Mouse (Mus musculus) ES-E14 (cell line): ENCODE data around the gene Gm21985. TPM values are rescaled to one million over a fixed set of nuclear protein-coding genes. Genes with fewer than 3 reads are reported as not detected.

ENCODE experiments used
- DNase-seq: peaks from one replicate; pipeline ENCODE4 v3.0.0-alpha.2; 2013; ENCODE audit warnings: low read depth, low spot score
- H3K27ac ChIP-seq: 2 replicates; pipeline ENCODE4 v1.5.1; 2012; ENCODE audit warnings: low read depth, mild to moderate bottlenecking, low read length, moderate library complexity, mixed read lengths; ENCODE audit not compliant: poor library complexity, insufficient read depth, severe bottlenecking
- H3K36me3 ChIP-seq: 2 replicates; pipeline ENCODE4 v1.6.1; 2012; ENCODE audit warnings: mild to moderate bottlenecking, low read length, moderate library complexity, mixed read lengths; ENCODE audit not compliant: control insufficient read depth, poor library complexity, insufficient read depth, severe bottlenecking
- H3K4me1 ChIP-seq, 2 experiments: fragments of 150-350 bp in 1 of 2; sonication (generic) in 1 of 2; 2 replicates each; pipeline ENCODE4 v1.6.1; 2012; ENCODE audit warnings: low read length in 2 of 2, mild to moderate bottlenecking in 1 of 2, mixed read lengths in 1 of 2; ENCODE audit not compliant: control insufficient read depth in 2 of 2, insufficient read depth in 2 of 2, poor library complexity in 1 of 2
- H3K4me3 ChIP-seq, 2 experiments: fragments of 150-350 bp in 1 of 2; sonication (generic) in 1 of 2; 2 replicates each; pipeline ENCODE4 v1.5.1; 2012; ENCODE audit warnings: low read length in 2 of 2, low read depth in 1 of 2, mild to moderate bottlenecking in 1 of 2, mixed read lengths in 1 of 2; ENCODE audit not compliant: insufficient read depth in 1 of 2, poor library complexity in 1 of 2, severe bottlenecking in 1 of 2
- H3K9ac ChIP-seq: 2 replicates; pipeline ENCODE4 v1.6.1; 2012; ENCODE audit warnings: low read depth, mild to moderate bottlenecking, low read length, mixed read lengths; ENCODE audit not compliant: poor library complexity, insufficient read depth, severe bottlenecking
- H3K9me3 ChIP-seq: fragments of 150-350 bp; sonication (generic); 2 replicates; pipeline ENCODE4 v1.6.1; 2012; ENCODE audit warnings: low read depth, mild to moderate bottlenecking, low read length; ENCODE audit not compliant: control insufficient read depth, insufficient read depth
- CHD2 ChIP-seq: IDR thresholded peaks from 2 replicates; pipeline ENCODE4 v1.6.1; 2014; ENCODE audit warnings: mild to moderate bottlenecking, low read depth, low read length, inconsistent platforms
- HCFC1 ChIP-seq: IDR thresholded peaks from 2 replicates; pipeline ENCODE4 v1.6.1; 2012; ENCODE audit warnings: low read length, inconsistent platforms, borderline replicate concordance; ENCODE audit not compliant: insufficient read depth
- MAFK ChIP-seq: IDR thresholded peaks from 2 replicates; pipeline ENCODE4 v1.6.1; 2014; ENCODE audit warnings: mild to moderate bottlenecking, low read depth, low read length, inconsistent platforms; ENCODE audit not compliant: insufficient read depth
- ZC3H11A ChIP-seq: IDR thresholded peaks from 2 replicates; pipeline ENCODE4 v1.6.1; 2012; ENCODE audit warnings: low read depth, mild to moderate bottlenecking, inconsistent platforms, low read length, borderline replicate concordance
- ZNF384 ChIP-seq: IDR thresholded peaks from 2 replicates; pipeline ENCODE4 v1.6.1; 2012; ENCODE audit warnings: low read depth, low read length, inconsistent platforms
- in situ Hi-C, 2 experiments: fragments of 600-800 bp; cut with MboI; formaldehyde crosslinking; loops; one replicate each; pipeline ENCODE4 v1.15.1; 2025; ENCODE audit warnings: low sequenced_read_pairs in 2 of 2, inconsistent platforms in 1 of 2; ENCODE audit not compliant: unreplicated experiment in 2 of 2
- total RNA-seq: library from RNA; depleted of rRNA; stranded (reverse); fragments of 300-350 nt; gene quantifications from 2 replicates; pipeline ENCODE4 v1.2.3, GENCODE M21; 2012; rRNA removed

Gm21985 gene
- total RNA-seq: 0.69 and 0.98 TPM in 2 replicates

DNA sequence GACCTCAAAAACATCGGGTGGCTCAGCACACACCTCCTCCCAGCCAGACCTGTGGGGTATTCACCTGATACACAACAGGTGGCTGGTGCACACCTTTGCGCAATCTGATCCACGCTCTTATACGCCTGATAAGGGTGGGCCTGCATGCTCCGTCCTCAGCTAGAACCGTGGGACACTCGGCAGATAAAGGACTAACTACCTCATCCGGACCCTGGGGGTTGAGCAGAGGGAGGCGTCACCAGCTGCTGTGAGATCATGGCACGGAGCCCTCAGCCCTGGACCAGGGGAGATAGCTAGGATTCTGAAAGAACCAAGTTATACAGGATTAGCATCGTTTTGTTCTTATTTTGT lies at the start of gene Gm21985:
TSS of gene Gm21985 (plus strand) at position 73 of the 351 bp plus-strand sequence.
- Histone ChIP-seq H3K4me3 (peak within 1 kb of the TSS; percentile 86 to 99), H3K36me3 (peaks cover 3% of the 10 kb centered on the region; the same call in 1 of the 2 replicates), H3K27ac (no peak within 1 kb of the TSS), H3K9me3 (no peaks in the 10 kb centered on the region), H3K9ac (peak within 1 kb of the TSS; percentile 76), H3K4me1 (no peaks in the 10 kb centered on the region; a peak in 1 of 4 replicates)
- no peak for DNase-seq
- TF ChIP-seq CHD2: no peak
- no peak for TF ChIP-seq ZC3H11A
- no peak for TF ChIP-seq MAFK
- TF ChIP-seq HCFC1: no peak
- TF ChIP-seq ZNF384: no peak
- in situ Hi-C loops: no loop called here

DNA sequence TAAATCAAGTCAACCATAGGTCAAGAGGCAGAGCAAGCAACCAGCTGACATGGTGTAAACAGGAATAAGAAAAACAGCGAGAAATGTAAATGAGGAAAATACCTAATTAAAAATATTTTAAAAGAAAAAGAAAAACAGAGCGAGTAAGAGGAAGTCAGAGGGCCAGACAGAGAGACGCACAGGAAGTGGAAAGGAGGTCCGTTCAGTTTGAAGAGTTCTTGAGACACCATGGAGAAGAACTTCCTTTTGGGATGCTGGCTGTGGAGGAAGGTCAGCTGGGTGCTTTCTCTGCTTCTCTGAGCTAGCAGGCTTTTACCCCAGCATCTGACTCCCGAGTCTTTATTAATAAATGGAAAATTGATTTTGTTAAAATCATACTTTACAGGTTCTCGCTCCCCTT lies 48.5 kb upstream of the Gm21985 start:
- Histone ChIP-seq H3K27ac (no peak overlapping the region), H3K9ac (no peak overlapping the region), H3K4me1 (no peaks in the 10 kb centered on the region), H3K9me3 (no peaks in the 10 kb centered on the region), H3K4me3 (no peak overlapping the region), H3K36me3 (no peaks in the 10 kb centered on the region)
- TF ChIP-seq CHD2: no peak
- in situ Hi-C loops: no loop called here
- no peak for DNase-seq

DNA sequence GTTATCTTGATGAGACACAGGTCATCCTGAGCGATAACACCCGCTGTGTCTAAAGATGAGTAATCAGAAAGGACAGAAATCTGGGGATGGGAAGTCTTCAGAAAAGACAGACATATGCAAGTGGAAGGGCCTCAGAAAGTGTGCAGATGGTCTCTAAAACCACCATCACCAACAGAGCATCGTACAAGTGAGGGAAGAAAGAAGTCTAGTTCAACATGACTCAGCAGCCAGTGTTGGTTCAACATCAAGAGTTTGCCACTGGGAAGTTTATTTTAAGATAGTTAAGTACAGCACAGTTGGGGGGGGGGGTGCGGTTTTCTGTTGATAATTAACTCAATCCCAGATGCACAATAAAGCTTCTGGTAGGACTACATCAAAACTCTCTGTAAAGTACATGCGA lies 45.2 kb upstream of the Gm21985 start:
- H3K27ac ChIP-seq: no peak overlapping the region
- H3K9me3 ChIP-seq: no peaks in the 10 kb centered on the region
- no peak overlapping the region for H3K9ac ChIP-seq
- DNase-seq: no peak
- in situ Hi-C loops: no loop called here
- no peaks in the 10 kb centered on the region for H3K4me1 ChIP-seq
- H3K36me3 ChIP-seq: no peaks in the 10 kb centered on the region
- TF ChIP-seq HCFC1 (no peak), CHD2 (no peak), ZC3H11A (no peak), MAFK (no peak), ZNF384 (no peak)
- no peak overlapping the region for H3K4me3 ChIP-seq

DNA sequence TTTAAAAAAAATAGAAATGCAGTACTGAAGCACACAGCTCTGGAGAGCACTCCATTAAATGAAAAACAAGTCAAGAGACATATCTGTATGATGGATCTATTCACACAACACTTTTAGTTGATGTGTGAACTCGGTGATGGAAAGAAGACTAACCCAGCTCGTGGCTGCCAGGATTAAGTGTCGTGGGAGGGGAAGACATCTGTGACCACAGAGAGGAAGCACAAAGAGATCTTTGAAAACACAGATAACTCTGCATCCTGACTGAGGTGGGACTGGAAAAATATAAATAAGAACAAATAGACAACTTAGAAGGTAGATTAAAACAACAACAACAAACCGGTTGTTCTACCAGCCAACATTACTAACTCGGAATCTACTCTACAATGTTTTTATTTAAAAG lies 43.5 kb upstream of the Gm21985 start:
- Histone ChIP-seq H3K9ac (no peak overlapping the region), H3K4me3 (no peak overlapping the region), H3K36me3 (no peaks in the 10 kb centered on the region), H3K9me3 (no peaks in the 10 kb centered on the region), H3K4me1 (no peaks in the 10 kb centered on the region), H3K27ac (no peak overlapping the region)
- no peak for TF ChIP-seq MAFK
- TF ChIP-seq ZC3H11A: no peak
- no peak for TF ChIP-seq ZNF384
- TF ChIP-seq CHD2: no peak
- no peak for TF ChIP-seq HCFC1
- DNase-seq: no peak
- in situ Hi-C loops: no loop called here

DNA sequence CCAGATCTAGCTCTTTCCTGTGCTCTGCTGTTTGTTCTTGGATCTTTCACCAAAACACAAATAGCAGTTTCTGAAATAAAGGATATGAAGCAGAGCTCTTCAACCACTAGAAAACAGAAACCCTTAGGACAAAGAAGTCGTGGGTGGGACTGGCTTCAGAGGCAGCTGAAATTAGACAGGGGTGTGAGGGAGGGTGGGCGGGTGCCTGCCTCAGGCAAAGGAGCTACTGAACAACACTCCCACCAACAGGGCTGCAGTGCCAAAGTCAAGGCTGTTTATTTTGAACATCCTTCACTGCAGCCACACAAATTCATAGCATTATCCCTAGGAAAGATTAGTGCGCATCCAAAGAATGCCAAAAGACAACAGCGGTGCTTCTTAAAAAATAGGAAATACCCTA lies 41.8 kb upstream of the Gm21985 start:
- H3K9me3 ChIP-seq: no peaks in the 10 kb centered on the region
- TF ChIP-seq ZC3H11A (no peak), CHD2 (no peak), ZNF384 (no peak), MAFK (no peak), HCFC1 (no peak)
- H3K27ac ChIP-seq: no peak overlapping the region
- no peak overlapping the region for H3K9ac ChIP-seq
- no peak for DNase-seq
- in situ Hi-C loops: no loop called here
- H3K4me1 ChIP-seq: no peaks in the 10 kb centered on the region
- H3K36me3 ChIP-seq: no peaks in the 10 kb centered on the region
- no peak overlapping the region for H3K4me3 ChIP-seq
